Mouse (Mus musculus) heart, postnatal 0 days (tissue): Measurements from ENCODE around the gene Tcp1.

Experiments
- CTCF ChIP-seq: IDR thresholded peaks from 2 replicates; pipeline ENCODE4 v1.5.1; 2016; ENCODE audit warnings: antibody characterized with exemption, control low read depth, low read depth
- EP300 ChIP-seq: IDR thresholded peaks from 2 replicates; pipeline ENCODE4 v1.6.1; 2016; ENCODE audit warnings: antibody characterized with exemption, low read depth

DNA sequence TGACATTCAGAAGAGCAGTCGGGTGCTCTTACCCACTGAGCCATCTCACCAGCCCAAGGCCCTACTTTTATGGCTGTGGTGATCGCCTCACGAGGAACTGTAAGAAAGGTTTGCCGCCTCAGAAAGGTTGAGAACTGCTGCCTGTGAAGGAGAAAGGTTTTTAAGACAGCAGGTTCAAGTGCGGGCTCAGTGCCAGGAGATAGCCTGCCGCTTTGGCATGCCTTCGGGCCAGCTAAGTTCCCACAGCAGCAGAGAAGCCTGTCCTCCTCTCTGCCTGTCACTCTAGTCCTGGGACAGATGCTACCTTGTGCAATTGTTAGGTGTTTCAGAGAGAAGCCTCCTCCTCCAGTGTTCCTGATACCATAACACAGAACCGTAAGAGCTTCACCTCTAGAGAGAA, 41.2 kb downstream of the Tcp1 start:
- TF ChIP-seq CTCF (no peak), EP300 (no peak)
